Mouse (Mus musculus): ENCODE results near the gene Lhx4.

Gene Lhx4

GRCm38 (mm10) chr1:155751484-155752255, at the start of gene Lhx4:
TSS of gene Lhx4 (minus strand) at chr1:155751684.
- no peak for DNase-seq (ENCODE audit: low spot score)

GRCm38 (mm10) chr1:155798000-155798399, 46.5 kb upstream of the Lhx4 start:
- DNase-seq (ENCODE audit: low spot score): no peak

- no peak for DNase-seq (ENCODE audit: low spot score)
Measured at GRCm38 (mm10) chr1:155797425-155797824, 45.9 kb upstream of the Lhx4 start.

- no peak for DNase-seq (ENCODE audit: low spot score)
Measured at GRCm38 (mm10) chr1:155796757-155797405, 45.4 kb upstream of the Lhx4 start.

- no peak for DNase-seq (ENCODE audit: low spot score)
Measured at GRCm38 (mm10) chr1:155795791-155796233, 44.3 kb upstream of the Lhx4 start.

GRCm38 (mm10) chr1:155794855-155795254, 43.4 kb upstream of the Lhx4 start:
- DNase-seq (ENCODE audit: low spot score): no peak

- no peak for DNase-seq (ENCODE audit: low spot score)
Measured at GRCm38 (mm10) chr1:155791919-155792318, 40.4 kb upstream of the Lhx4 start.

GRCm38 (mm10) chr1:155790111-155790974, 38.9 kb upstream of the Lhx4 start:
- DNase-seq (ENCODE audit: low spot score): no peak

GRCm38 (mm10) chr1:155785886-155786285, 34.4 kb upstream of the Lhx4 start:
- no peak for DNase-seq (ENCODE audit: low spot score)

- no peak for DNase-seq (ENCODE audit: low spot score)
Measured at GRCm38 (mm10) chr1:155784343-155785205, 33.1 kb upstream of the Lhx4 start.

- DNase-seq (ENCODE audit: low spot score): no peak
Measured at GRCm38 (mm10) chr1:155782382-155782781, 30.9 kb upstream of the Lhx4 start.

GRCm38 (mm10) chr1:155777641-155778625, 26.4 kb upstream of the Lhx4 start:
- DNase-seq (ENCODE audit: low spot score): no peak

- DNase-seq (ENCODE audit: low spot score): no peak
Measured at GRCm38 (mm10) chr1:155759167-155759566, 7.7 kb upstream of the Lhx4 start.

GRCm38 (mm10) chr1:155758711-155759110, 7.2 kb upstream of the Lhx4 start:
- DNase-seq (ENCODE audit: low spot score): no peak

- no peak for DNase-seq (ENCODE audit: low spot score)
Measured at GRCm38 (mm10) chr1:155757621-155758020, 6.1 kb upstream of the Lhx4 start.

GRCm38 (mm10) chr1:155753411-155753810, 1.9 kb upstream of the Lhx4 start:
- no peak for DNase-seq (ENCODE audit: low spot score)

GRCm38 (mm10) chr1:155750517-155751178, 836 bp downstream of the Lhx4 start:
- DNase-seq (ENCODE audit: low spot score): no peak

- DNase-seq (ENCODE audit: low spot score): no peak
Measured at GRCm38 (mm10) chr1:155747911-155748310, 3.6 kb downstream of the Lhx4 start.

GRCm38 (mm10) chr1:155747011-155747410, 4.5 kb downstream of the Lhx4 start:
- DNase-seq (ENCODE audit: low spot score): no peak

All from layer of hippocampus, adult 9-10 months (tissue).